Mouse (Mus musculus): ENCODE results near the gene Mrps36.
A peak's percentile ranks its signal among the peaks of the same experiment; 100 is the strongest.
"Not testable (repeated sequence)": the region's sequence is repeated elsewhere in the genome, so short reads cannot be mapped to it uniquely, and the experiment has no call there.

The Mrps36 gene

GRCm38 (mm10) chr13:100731462-100732046 lies 12.9 kb downstream of the Mrps36 start:
- not testable (repeated sequence) for DNase-seq

- DNase-seq = peak; percentile 94
Measured at GRCm38 (mm10) chr13:100730861-100731176, 13.6 kb downstream of the Mrps36 start, which contains the start of gene Cdk7. Gene Cdk7 (minus strand): TSS chr13:100730939.

GRCm38 (mm10) chr13:100730153-100730860 lies 14.2 kb downstream of the Mrps36 start:
- peak in 1 of 2 experiments; percentile 15 for DNase-seq

GRCm38 (mm10) chr13:100728530-100728929 lies 15.9 kb downstream of the Mrps36 start:
- not testable (repeated sequence) for DNase-seq

- no peak for DNase-seq
Measured at GRCm38 (mm10) chr13:100728086-100728485, 16.4 kb downstream of the Mrps36 start.

- DNase-seq = no peak
Measured at GRCm38 (mm10) chr13:100725194-100725593, 19.3 kb downstream of the Mrps36 start.

- no peak for DNase-seq
Measured at GRCm38 (mm10) chr13:100724051-100724754, 20.3 kb downstream of the Mrps36 start.

GRCm38 (mm10) chr13:100721656-100722055 lies 22.8 kb downstream of the Mrps36 start:
- DNase-seq = no peak

- no peak for DNase-seq
Measured at GRCm38 (mm10) chr13:100715467-100715866, 29.0 kb downstream of the Mrps36 start.

- no peak for DNase-seq
Measured at GRCm38 (mm10) chr13:100706206-100706605, 38.3 kb downstream of the Mrps36 start.

- no peak for DNase-seq
Measured at GRCm38 (mm10) chr13:100703468-100703867, 41.0 kb downstream of the Mrps36 start.

GRCm38 (mm10) chr13:100698866-100699265 lies 45.6 kb downstream of the Mrps36 start:
- no peak for DNase-seq

- no peak for DNase-seq
Measured at GRCm38 (mm10) chr13:100697541-100697940, 46.9 kb downstream of the Mrps36 start.

- DNase-seq = no peak
Measured at GRCm38 (mm10) chr13:100687513-100687912, 56.9 kb downstream of the Mrps36 start.

All from cerebellum, postnatal 36 days (tissue).